Mouse (Mus musculus) liver, adult 2 months (tissue): ENCODE data around the gene Thsd7b. TPM values are rescaled to one million over a fixed set of nuclear protein-coding genes. Genes with fewer than 3 reads are reported as not detected.

Source experiments
- DNase-seq: peaks from one replicate; pipeline ENCODE4 v3.0.0-alpha.2; 2011; ENCODE audit warnings: low read depth, low spot score; ENCODE audit errors: extremely low read depth
- H3K27ac ChIP-seq: fragments of 200-500 bp; replicated peaks from 2 replicates; pipeline ENCODE4 v1.5.1; 2012; ENCODE audit warnings: low read depth, mild to moderate bottlenecking, control low read depth, inconsistent platforms, low read length; ENCODE audit not compliant: insufficient read depth
- H3K27me3 ChIP-seq: fragments of 200-500 bp; 2 replicates; pipeline ENCODE4 v1.6.1; 2012; ENCODE audit warnings: mild to moderate bottlenecking, moderate library complexity, low read length, inconsistent platforms; ENCODE audit not compliant: control insufficient read depth, insufficient read depth
- H3K36me3 ChIP-seq: fragments of 200-500 bp; 2 replicates; pipeline ENCODE4 v1.6.1; 2012; ENCODE audit warnings: low read length, inconsistent platforms; ENCODE audit not compliant: control insufficient read depth, insufficient read depth
- H3K4me1 ChIP-seq: fragments of 200-500 bp; 2 replicates; pipeline ENCODE4 v1.6.1; 2011; ENCODE audit warnings: low read length; ENCODE audit not compliant: control insufficient read depth, insufficient read depth
- H3K4me3 ChIP-seq: fragments of 200-500 bp; 2 replicates; pipeline ENCODE4 v1.5.1; 2011; ENCODE audit warnings: low read depth, mild to moderate bottlenecking, control low read depth, low read length, moderate library complexity; ENCODE audit not compliant: insufficient read depth
- H3K79me2 ChIP-seq: fragments of 200-500 bp; 2 replicates; pipeline ENCODE4 v1.6.1; 2012; ENCODE audit warnings: inconsistent platforms, mild to moderate bottlenecking, low read length, moderate library complexity; ENCODE audit not compliant: control insufficient read depth, insufficient read depth
- H3K9ac ChIP-seq: fragments of 200-500 bp; 2 replicates; pipeline ENCODE4 v1.6.1; 2012; ENCODE audit warnings: low read depth, mild to moderate bottlenecking, control low read depth, inconsistent platforms, low read length
- CTCF ChIP-seq: fragments of 200-500 bp; IDR thresholded peaks from 2 replicates; pipeline ENCODE4 v1.5.1; 2011; ENCODE audit warnings: low read depth, low read length, control low read depth
- POLR2A ChIP-seq: fragments of 200-500 bp; IDR thresholded peaks from 2 replicates; pipeline ENCODE4 v1.6.1; 2011; ENCODE audit warnings: low read length, control low read depth; ENCODE audit not compliant: insufficient read depth; ENCODE audit errors: extremely low read depth
- WGBS: fragments of 180-500 bp; shearing (Covaris S2); methylation state at CpG from one replicate; pipeline ENCODE4 v1.1.7; 2018; 5-methylcytosine and 5-hydroxymethylcytosine counted together
- polyA plus RNA-seq: library from polyadenylated mRNA; depleted of rRNA; stranded (reverse); fragments of >200 nt; gene quantifications from 2 replicates; pipeline ENCODE4 v1.2.3, GENCODE M21; 2012
- total RNA-seq: library from RNA; depleted of rRNA; stranded (reverse); fragments of >200 nt; gene quantifications from 2 replicates; pipeline ENCODE4 v1.2.3, GENCODE M21; 2014

Thsd7b gene
- total and polyA plus RNA-seq, 2 experiments: not detected

DNA sequence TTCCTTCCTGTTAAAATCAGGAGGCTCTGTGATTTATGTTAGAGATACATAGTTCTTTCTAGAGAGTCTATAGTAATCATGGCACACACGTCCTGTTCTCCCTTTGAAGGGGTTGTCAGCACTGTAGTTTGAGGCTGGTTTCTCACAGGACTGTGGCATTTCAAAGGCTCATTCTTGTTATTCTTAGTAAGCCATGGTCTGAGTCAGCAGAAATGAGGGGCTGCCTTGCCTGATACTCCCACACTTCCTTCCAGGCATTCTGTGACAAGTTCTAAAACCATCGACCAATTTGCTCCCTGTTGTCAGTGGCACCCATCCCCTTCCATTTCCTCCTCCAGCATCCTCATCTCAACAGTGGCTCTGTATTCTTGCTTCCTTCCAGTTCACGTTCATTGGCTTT lies 384.9 kb downstream of the Thsd7b start:
- no peak overlapping the region for H3K27ac ChIP-seq
- no peak for DNase-seq
- H3K4me1 ChIP-seq: no peaks in the 10 kb centered on the region
- H3K79me2 ChIP-seq: no peaks in the 10 kb centered on the region
- no peak for TF ChIP-seq CTCF
- no peak for TF ChIP-seq POLR2A
- no peak overlapping the region for H3K4me3 ChIP-seq
- H3K9ac ChIP-seq: no peak overlapping the region
- H3K36me3 ChIP-seq: no peaks in the 10 kb centered on the region
- no peaks in the 10 kb centered on the region for H3K27me3 ChIP-seq
- 46% methylated on average over 3 of the region's 3 CpGs for WGBS

DNA sequence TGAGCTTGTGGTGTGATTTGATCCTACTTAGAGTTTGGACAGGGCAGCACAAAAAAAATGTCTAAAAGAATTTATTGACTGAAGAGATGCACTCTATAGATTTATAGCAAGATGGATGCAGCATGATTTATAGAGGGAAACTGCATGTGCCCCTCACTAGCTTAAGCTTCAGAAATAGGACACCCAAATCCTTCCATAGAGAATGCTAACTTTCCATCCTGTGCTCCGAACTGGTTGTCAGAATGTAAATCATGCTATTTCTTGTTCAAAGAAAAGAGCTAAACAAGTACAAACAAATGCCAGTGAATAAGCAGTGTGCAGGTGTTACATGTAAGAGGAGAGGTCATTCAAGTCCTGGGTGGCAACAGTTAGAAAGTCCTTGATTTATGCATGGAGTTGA lies 402.8 kb downstream of the Thsd7b start:
- Histone ChIP-seq H3K4me1 (no peaks in the 10 kb centered on the region), H3K79me2 (no peaks in the 10 kb centered on the region), H3K27ac (no peak overlapping the region), H3K36me3 (no peaks in the 10 kb centered on the region), H3K27me3 (no peaks in the 10 kb centered on the region), H3K4me3 (no peak overlapping the region), H3K9ac (no peak overlapping the region)
- TF ChIP-seq CTCF: no peak
- no peak for TF ChIP-seq POLR2A
- WGBS: 63% methylated on average over 1 of the region's 1 CpGs
- no peak for DNase-seq

DNA sequence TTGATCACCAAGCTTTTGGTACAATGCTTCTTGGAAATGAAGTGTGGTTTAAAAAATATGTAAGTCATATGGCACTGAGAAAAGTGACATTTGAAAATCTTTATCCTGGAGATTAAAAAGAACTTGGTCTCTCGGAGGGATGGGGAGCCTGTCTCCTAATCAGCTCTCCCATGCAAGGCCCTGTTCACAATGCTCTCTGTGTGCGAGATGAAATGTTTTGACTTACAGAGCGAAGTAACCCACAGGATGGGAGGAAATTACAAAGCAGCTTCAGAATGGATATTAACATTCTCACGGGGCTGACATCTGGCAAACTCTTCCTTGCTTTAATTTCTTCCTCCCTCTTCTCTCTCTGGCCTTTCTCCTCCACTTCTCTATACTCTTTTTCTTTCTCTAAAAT lies 405.7 kb downstream of the Thsd7b start:
- H3K79me2 ChIP-seq: no peaks in the 10 kb centered on the region
- no peak for DNase-seq
- H3K36me3 ChIP-seq: no peaks in the 10 kb centered on the region
- TF ChIP-seq POLR2A: no peak
- no peak for TF ChIP-seq CTCF
- no peaks in the 10 kb centered on the region for H3K4me1 ChIP-seq
- H3K9ac ChIP-seq: no peak overlapping the region
- no peak overlapping the region for H3K27ac ChIP-seq
- no peaks in the 10 kb centered on the region for H3K27me3 ChIP-seq
- H3K4me3 ChIP-seq: no peak overlapping the region
- WGBS: 67% methylated on average over 4 of the region's 4 CpGs

DNA sequence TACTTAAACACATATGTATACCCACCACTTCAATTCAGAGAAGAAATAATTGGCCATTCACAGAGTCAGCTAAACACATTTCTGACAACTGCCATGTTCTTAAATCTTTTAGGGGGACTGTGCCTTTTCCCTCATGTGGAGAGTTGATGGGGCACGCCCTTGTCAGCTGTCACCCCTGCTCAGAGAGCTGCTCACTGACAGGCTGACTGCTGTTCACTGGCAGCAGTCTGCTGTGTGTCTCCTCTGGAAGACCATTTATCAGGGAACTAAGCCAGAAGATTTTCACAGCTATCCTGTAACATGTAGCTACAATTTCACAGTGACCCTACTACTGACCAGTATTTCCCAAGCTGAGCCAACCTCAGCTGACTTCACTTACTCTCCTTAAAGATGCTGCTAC lies 432.6 kb downstream of the Thsd7b start:
- no peaks in the 10 kb centered on the region for H3K27me3 ChIP-seq
- 70% methylated on average over 1 of the region's 1 CpGs for WGBS
- no peak overlapping the region for H3K4me3 ChIP-seq
- TF ChIP-seq CTCF: no peak
- no peak for TF ChIP-seq POLR2A
- H3K79me2 ChIP-seq: no peaks in the 10 kb centered on the region
- H3K27ac ChIP-seq: no peak overlapping the region
- DNase-seq: no peak
- H3K4me1 ChIP-seq: no peaks in the 10 kb centered on the region
- no peak overlapping the region for H3K9ac ChIP-seq
- H3K36me3 ChIP-seq: no peaks in the 10 kb centered on the region

DNA sequence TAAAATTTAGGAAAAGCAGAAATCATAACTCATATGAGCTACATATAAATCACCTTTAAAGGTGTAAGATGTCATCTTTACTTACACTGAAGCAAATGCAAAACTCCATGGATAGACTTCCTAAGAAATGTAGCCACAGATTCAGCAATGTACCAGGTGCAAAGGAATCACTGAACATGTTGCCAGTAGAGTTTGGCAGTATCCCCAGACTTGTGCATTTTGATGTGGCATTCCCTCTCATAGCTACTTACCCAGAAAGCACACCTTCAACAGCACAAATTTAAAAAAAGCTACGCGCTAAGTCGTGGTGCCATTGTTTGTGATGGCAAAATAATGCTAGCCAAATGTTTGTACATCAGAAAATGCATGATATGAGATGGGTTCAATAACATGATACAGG lies 439.6 kb downstream of the Thsd7b start:
- no peaks in the 10 kb centered on the region for H3K36me3 ChIP-seq
- no peak for DNase-seq
- H3K4me1 ChIP-seq: no peaks in the 10 kb centered on the region
- H3K27ac ChIP-seq: no peak overlapping the region
- H3K27me3 ChIP-seq: no peaks in the 10 kb centered on the region
- TF ChIP-seq CTCF (no peak), POLR2A (no peak)
- H3K79me2 ChIP-seq: no peaks in the 10 kb centered on the region
- H3K4me3 ChIP-seq: no peak overlapping the region
- H3K9ac ChIP-seq: no peak overlapping the region
- 91% methylated on average over 3 of the region's 3 CpGs for WGBS

DNA sequence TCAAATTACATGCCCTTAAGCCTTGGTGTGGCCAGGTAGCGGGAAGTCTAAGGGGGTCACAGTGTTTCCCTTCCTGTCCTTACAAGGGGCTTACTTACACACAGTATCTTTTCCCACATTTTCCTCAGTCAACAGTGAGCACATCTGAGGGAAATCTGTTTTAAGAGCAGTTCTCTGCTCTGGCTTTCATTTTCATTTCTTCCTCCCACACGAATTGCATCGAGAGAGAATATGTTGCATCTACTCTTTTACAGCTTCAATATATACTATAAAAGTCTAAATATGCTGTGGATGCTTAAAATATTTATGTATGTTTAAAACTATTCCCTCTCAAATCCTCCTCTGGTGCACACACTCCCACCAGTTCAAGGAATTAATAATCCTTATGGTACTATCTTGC lies 440.5 kb downstream of the Thsd7b start:
- Histone ChIP-seq H3K9ac (no peak overlapping the region), H3K79me2 (no peaks in the 10 kb centered on the region), H3K4me1 (no peaks in the 10 kb centered on the region), H3K4me3 (no peak overlapping the region), H3K27ac (no peak overlapping the region), H3K27me3 (no peaks in the 10 kb centered on the region), H3K36me3 (no peaks in the 10 kb centered on the region)
- TF ChIP-seq POLR2A (no peak), CTCF (no peak)
- DNase-seq: no peak
- WGBS: 83% methylated on average over 3 of the region's 3 CpGs

DNA sequence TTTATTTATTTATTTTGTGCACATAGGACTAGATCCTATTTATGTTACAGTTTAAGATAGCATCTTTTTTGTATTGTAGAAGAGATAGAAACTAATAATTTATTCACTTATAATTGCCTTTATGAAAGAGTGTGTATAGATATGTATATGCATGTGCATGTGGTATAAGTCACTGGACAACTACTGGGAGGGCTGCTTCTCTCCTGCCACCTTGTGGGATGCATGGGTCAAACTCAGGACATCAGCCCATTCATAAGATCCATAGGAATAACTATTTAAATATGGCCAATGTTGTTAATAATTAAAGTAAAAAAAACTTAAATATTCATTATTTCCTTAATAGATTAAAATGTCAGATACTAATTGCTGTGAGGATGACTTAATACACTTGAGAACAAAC lies 446.5 kb downstream of the Thsd7b start:
- DNase-seq: no peak
- Histone ChIP-seq H3K4me3 (no peak overlapping the region), H3K36me3 (no peaks in the 10 kb centered on the region), H3K27me3 (no peaks in the 10 kb centered on the region), H3K9ac (no peak overlapping the region), H3K4me1 (no peaks in the 10 kb centered on the region), H3K27ac (no peak overlapping the region), H3K79me2 (no peaks in the 10 kb centered on the region)
- TF ChIP-seq POLR2A (no peak), CTCF (no peak)
